Mouse (Mus musculus) intestine, embryonic 16.5 days (tissue): Measurements from ENCODE around the gene Gm128. TPM values are rescaled to one million over a fixed set of nuclear protein-coding genes. Genes with fewer than 3 reads are reported as not detected.

ENCODE experiments used
- ATAC-seq: fragments of 200-750 bp; cut with Nextera tagmentation; 2 replicates; pipeline ENCODE4 v1.8.0; 2017; ENCODE audit warnings: moderate TSS enrichment, moderate library complexity
- H3K27ac ChIP-seq: fragments of 300-500 bp; sonication (generic); 2 replicates; pipeline ENCODE4 v1.5.1; 2014; ENCODE audit warnings: mild to moderate bottlenecking, low read length
- H3K27me3 ChIP-seq: fragments of 300-500 bp; sonication (generic); replicated peaks from 2 replicates; pipeline ENCODE4 v1.6.1; 2014; ENCODE audit warnings: low read length, control low read depth, mixed read lengths; ENCODE audit not compliant: control insufficient read depth, insufficient read depth
- H3K36me3 ChIP-seq: fragments of 300-500 bp; sonication (generic); 2 replicates; pipeline ENCODE4 v1.6.1; 2014; ENCODE audit warnings: low read length, control low read depth; ENCODE audit not compliant: control insufficient read depth, insufficient read depth
- H3K4me1 ChIP-seq: fragments of 300-500 bp; sonication (generic); 2 replicates; pipeline ENCODE4 v1.6.1; 2014; ENCODE audit warnings: low read length, control low read depth, mixed read lengths; ENCODE audit not compliant: control insufficient read depth, insufficient read depth
- H3K4me2 ChIP-seq: fragments of 300-500 bp; sonication (generic); 2 replicates; pipeline ENCODE4 v1.6.1; 2014; ENCODE audit warnings: low read depth, low read length, control low read depth
- H3K4me3 ChIP-seq: fragments of 300-500 bp; sonication (generic); 2 replicates; pipeline ENCODE4 v1.5.1; 2014; ENCODE audit warnings: mild to moderate bottlenecking, low read length
- H3K9ac ChIP-seq: fragments of 300-500 bp; sonication (generic); 2 replicates; pipeline ENCODE4 v1.6.1; 2014; ENCODE audit warnings: low read depth, low read length
- H3K9me3 ChIP-seq: fragments of 300-500 bp; sonication (generic); 2 replicates; pipeline ENCODE4 v1.6.1; 2016; ENCODE audit warnings: low read length, control low read depth; ENCODE audit not compliant: control insufficient read depth
- WGBS: fragments of 180-500 bp; shearing (Covaris S2); extraction: QIAGEN DNeasy Blood & Tissue Kit; methylation state at CpG from one replicate; pipeline ENCODE4 v1.1.7; 2014; 5-methylcytosine and 5-hydroxymethylcytosine counted together
- polyA plus RNA-seq: library from polyadenylated mRNA; unstranded; fragments of >200 nt; fragmentation: Nextera tagmentation; extraction: Ambion mirVana; gene quantifications from 2 replicates; pipeline ENCODE4 v1.2.1, GENCODE M21; 2015

Gm128 gene
- polyA plus RNA-seq, 1 experiment from 2014 or later = 0.17 TPM

- H3K9ac ChIP-seq = no peak overlapping the region
- peaks cover 23% of the 10 kb centered on the region for H3K36me3 ChIP-seq
- no peaks in the 10 kb centered on the region for H3K9me3 ChIP-seq
- H3K4me2 ChIP-seq = no peak overlapping the region
- H3K4me3 ChIP-seq = no peak overlapping the region
- H3K4me1 ChIP-seq = peaks cover 16% of the 10 kb centered on the region
- ATAC-seq = no peak
- 88% methylated on average over 23 of the region's 23 CpGs for WGBS
- H3K27me3 ChIP-seq = no peaks in the 10 kb centered on the region
- no peak overlapping the region for H3K27ac ChIP-seq
These were observed 5.8 kb downstream of the Gm128 start for GRCm38 (mm10) chr3:95235386-95236301.

GRCm38 (mm10) chr3:95233303-95233980 lies 8.0 kb downstream of the Gm128 start:
- Histone ChIP-seq H3K27ac (peak overlapping the region; percentile 13; the same call in 1 of the 2 replicates), H3K4me3 (no peak overlapping the region), H3K36me3 (peaks cover 23% of the 10 kb centered on the region), H3K4me2 (no peak overlapping the region), H3K27me3 (no peaks in the 10 kb centered on the region), H3K9ac (no peak overlapping the region), H3K4me1 (peaks cover 21% of the 10 kb centered on the region), H3K9me3 (no peaks in the 10 kb centered on the region)
- ATAC-seq = no peak
- 84% methylated on average over 16 of the region's 16 CpGs for WGBS

DNA sequence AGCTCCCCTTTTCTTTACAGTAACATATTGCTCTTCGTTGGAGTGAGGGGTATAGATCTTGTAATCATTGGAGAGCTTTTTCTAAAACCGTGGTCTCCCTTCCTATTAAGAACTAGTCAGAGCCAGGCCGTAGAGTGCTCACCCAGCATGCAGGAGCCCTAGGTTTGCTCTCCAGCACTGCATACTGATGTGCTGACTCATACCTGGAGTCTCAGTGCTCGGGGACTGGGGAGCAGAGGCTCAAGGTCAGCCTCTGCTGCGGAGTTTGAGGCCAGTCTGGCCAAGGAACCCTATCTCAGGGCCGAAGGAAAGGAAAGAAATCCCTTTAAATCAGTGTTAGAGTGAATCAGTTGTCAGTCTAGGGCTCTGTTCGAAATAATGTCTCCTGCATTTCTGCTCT lies 8.6 kb downstream of the Gm128 start:
- Histone ChIP-seq H3K4me2 (no peak overlapping the region), H3K36me3 (peaks cover 18% of the 10 kb centered on the region), H3K4me3 (no peak overlapping the region), H3K27me3 (no peaks in the 10 kb centered on the region), H3K9ac (no peak overlapping the region), H3K27ac (0 out of 2 replicates have a peak overlapping the region, but pooled peaks have one; percentile 13), H3K9me3 (no peaks in the 10 kb centered on the region), H3K4me1 (peaks cover 21% of the 10 kb centered on the region)
- no peak for ATAC-seq
- WGBS = 66% methylated on average over 7 of the region's 7 CpGs

DNA sequence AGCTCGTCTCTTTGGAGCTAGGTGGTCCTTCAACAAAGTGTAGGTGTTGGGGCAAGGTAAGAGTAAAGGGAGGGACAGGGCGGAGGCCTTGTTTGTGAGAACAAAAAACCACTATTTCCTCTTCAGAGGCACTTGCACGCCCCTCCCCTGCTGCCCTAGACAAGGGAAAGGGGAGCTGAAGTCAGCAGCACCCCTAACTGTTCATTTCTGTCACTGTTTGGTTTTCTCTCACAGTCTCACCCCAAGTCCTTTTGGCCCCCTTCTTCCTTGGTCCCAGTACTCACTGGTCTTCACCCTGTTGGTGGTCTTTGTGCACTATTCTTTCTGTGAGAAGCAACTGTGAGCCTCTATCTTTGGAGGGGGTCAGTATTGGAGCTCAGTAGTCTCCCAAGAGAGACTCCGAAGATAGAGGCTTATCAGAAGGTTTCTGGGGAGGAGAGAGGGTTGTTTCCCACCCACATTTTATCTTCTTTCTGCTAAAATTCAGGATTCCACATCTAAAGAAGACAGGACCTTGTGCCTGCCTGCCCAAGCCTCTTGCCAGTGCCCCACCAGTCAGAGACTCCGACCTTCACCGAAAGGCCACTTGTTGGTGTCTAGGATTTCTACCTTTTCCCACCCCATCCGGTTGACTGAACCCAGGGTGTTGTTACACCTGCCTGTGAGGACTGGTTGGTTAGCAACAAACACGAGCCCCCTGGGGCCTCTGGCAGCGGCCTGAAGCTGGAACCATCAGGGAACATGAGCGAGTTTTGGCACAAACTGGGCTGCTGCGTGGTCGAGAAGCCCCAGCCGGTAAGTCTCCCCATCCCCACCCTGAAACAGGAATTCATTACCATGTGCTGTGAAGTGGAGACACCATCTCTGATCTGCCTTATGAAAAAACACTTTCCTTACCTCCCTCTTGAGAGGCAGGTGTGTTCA lies 9.8 kb downstream of the Gm128 start, which contains the start of gene Mllt11:
Mllt11 (minus strand) TSS at position 874 of the 924 bp plus-strand sequence.
- H3K36me3 ChIP-seq = peaks cover 18% of the 10 kb centered on the region
- peaks cover 21% of the 10 kb centered on the region for H3K4me1 ChIP-seq
- no peaks in the 10 kb centered on the region for H3K27me3 ChIP-seq
- H3K4me2 ChIP-seq = peak within 1 kb of the TSS; percentile 88
- H3K9ac ChIP-seq = peak within 1 kb of the TSS; percentile 91
- H3K9me3 ChIP-seq = no peaks in the 10 kb centered on the region
- no peak for ATAC-seq
- H3K4me3 ChIP-seq = peak within 1 kb of the TSS; percentile 72
- H3K27ac ChIP-seq = peak within 1 kb of the TSS; percentile 99
- WGBS = 77% methylated on average over 13 of the region's 13 CpGs

- Histone ChIP-seq H3K9ac (peak overlapping the region; percentile 91), H3K27ac (peak overlapping the region; percentile 99), H3K27me3 (no peaks in the 10 kb centered on the region), H3K4me1 (peaks cover 21% of the 10 kb centered on the region), H3K36me3 (peaks cover 19% of the 10 kb centered on the region), H3K4me2 (peak overlapping the region; percentile 88), H3K4me3 (peak overlapping the region; percentile 72), H3K9me3 (no peaks in the 10 kb centered on the region)
- 36% methylated on average over 8 of the region's 8 CpGs for WGBS
- peak; percentile 26 for ATAC-seq
These were observed 10.7 kb downstream of the Gm128 start for GRCm38 (mm10) chr3:95230495-95231297.

- Histone ChIP-seq H3K9ac (peak overlapping the region; percentile 91), H3K4me1 (peaks cover 21% of the 10 kb centered on the region), H3K4me2 (peak overlapping the region; percentile 88), H3K4me3 (peak overlapping the region; percentile 72), H3K36me3 (peaks cover 19% of the 10 kb centered on the region), H3K27me3 (no peaks in the 10 kb centered on the region), H3K9me3 (no peaks in the 10 kb centered on the region), H3K27ac (peak overlapping the region; percentile 99)
- ATAC-seq = peak; percentile 69
- 3% methylated on average over 13 of the region's 13 CpGs for WGBS
These were observed 11.5 kb downstream of the Gm128 start for GRCm38 (mm10) chr3:95229781-95230494.

- peaks cover 25% of the 10 kb centered on the region for H3K4me1 ChIP-seq
- H3K27me3 ChIP-seq = no peaks in the 10 kb centered on the region
- H3K4me2 ChIP-seq = peak overlapping the region; percentile 88
- H3K36me3 ChIP-seq = peaks cover 13% of the 10 kb centered on the region
- no peaks in the 10 kb centered on the region for H3K9me3 ChIP-seq
- H3K9ac ChIP-seq = peak overlapping the region; percentile 91
- under 1% methylated on average over 43 of the region's 43 CpGs for WGBS
- H3K4me3 ChIP-seq = peak overlapping the region; percentile 72
- peak; percentile 25 for ATAC-seq
- peak overlapping the region; percentile 99 for H3K27ac ChIP-seq
These were observed 12.3 kb downstream of the Gm128 start for GRCm38 (mm10) chr3:95228894-95229780.
